Mouse (Mus musculus) midbrain, embryonic 14.5 days (tissue): ENCODE measurements around the gene Ppfibp2. TPM values are rescaled to one million over a fixed set of nuclear protein-coding genes. Genes with fewer than 3 reads are reported as not detected.

Source experiments
- ATAC-seq: fragments of 200-750 bp; cut with Nextera tagmentation; 2 replicates; pipeline ENCODE4 v1.8.0; 2017; ENCODE audit warnings: moderate number of reproducible peaks, moderate library complexity; ENCODE audit not compliant: low FRiP score, low TSS enrichment
- DNase-seq: peaks from one replicate; pipeline ENCODE4 v3.0.0-alpha.2; 2015
- H3K27ac ChIP-seq: fragments of 300-500 bp; sonication (generic); replicated peaks from 2 replicates; pipeline ENCODE4 v1.5.1; 2014; ENCODE audit warnings: mild to moderate bottlenecking, low read depth, low read length, moderate library complexity
- H3K27me3 ChIP-seq: fragments of 300-500 bp; sonication (generic); 2 replicates; pipeline ENCODE4 v1.6.1; 2014; ENCODE audit warnings: low read length, control low read depth, mixed read lengths; ENCODE audit not compliant: control insufficient read depth, insufficient read depth
- H3K36me3 ChIP-seq: fragments of 300-500 bp; sonication (generic); 2 replicates; pipeline ENCODE4 v1.6.1; 2014; ENCODE audit warnings: low read length, control low read depth; ENCODE audit not compliant: control insufficient read depth, insufficient read depth
- H3K4me1 ChIP-seq: fragments of 300-500 bp; sonication (generic); 2 replicates; pipeline ENCODE4 v1.6.1; 2014; ENCODE audit warnings: mild to moderate bottlenecking, antibody characterized with exemption, low read length, control low read depth; ENCODE audit not compliant: control insufficient read depth, insufficient read depth
- H3K4me2 ChIP-seq: fragments of 300-500 bp; sonication (generic); 2 replicates; pipeline ENCODE4 v1.6.1; 2014; ENCODE audit warnings: mild to moderate bottlenecking, low read length, moderate library complexity
- H3K4me3 ChIP-seq: fragments of 300-500 bp; sonication (generic); replicated peaks from 2 replicates; pipeline ENCODE4 v1.5.1; 2014; ENCODE audit warnings: low read depth, low read length
- H3K9ac ChIP-seq: fragments of 300-500 bp; sonication (generic); replicated peaks from 2 replicates; pipeline ENCODE4 v1.6.1; 2014; ENCODE audit warnings: mild to moderate bottlenecking, low read length, moderate library complexity
- H3K9me3 ChIP-seq: fragments of 300-500 bp; sonication (generic); 2 replicates; pipeline ENCODE4 v1.6.1; 2016; ENCODE audit warnings: low read length, control low read depth, mixed read lengths; ENCODE audit not compliant: control insufficient read depth
- WGBS: fragments of 180-500 bp; shearing (Covaris S2); extraction: QIAGEN DNeasy Blood & Tissue Kit; methylation state at CpG from one replicate; pipeline ENCODE4 v1.1.7; 2014; 5-methylcytosine and 5-hydroxymethylcytosine counted together
- polyA plus RNA-seq: library from polyadenylated mRNA; unstranded; fragments of >200 nt; fragmentation: Nextera tagmentation; extraction: Ambion mirVana; gene quantifications from 2 replicates; pipeline ENCODE4 v1.2.1, GENCODE M21; 2014

Gene Ppfibp2
- polyA plus RNA-seq, 1 experiment from 2014 or later = 1.0 TPM

- no peak for ATAC-seq
- 83% methylated on average over 6 of the region's 6 CpGs for WGBS
These were observed 68.6 kb downstream of the Ppfibp2 start for GRCm38 (mm10) chr7:107663621-107664020.

GRCm38 (mm10) chr7:107664063-107665056, 69.4 kb downstream of the Ppfibp2 start:
- 36% methylated on average over 8 of the region's 8 CpGs for WGBS
- no peaks in the 10 kb centered on the region for H3K27me3 ChIP-seq
- DNase-seq (peak; percentile 23), ATAC-seq (peak; percentile 40; the same call in 1 of the 2 replicates)
- H3K4me1 ChIP-seq = peaks cover 25% of the 10 kb centered on the region
- H3K36me3 ChIP-seq = no peaks in the 10 kb centered on the region
- no peak overlapping the region for H3K9ac ChIP-seq
- 0 out of 2 replicates have a peak overlapping the region, but pooled peaks have one; percentile 26 for H3K27ac ChIP-seq
- H3K4me2 ChIP-seq = no peak overlapping the region
- no peak overlapping the region for H3K4me3 ChIP-seq
- no peaks in the 10 kb centered on the region for H3K9me3 ChIP-seq

More at GRCm38 (mm10) chr7:107663621-107664020, 68.6 kb downstream of the Ppfibp2 start:
- Histone ChIP-seq H3K36me3 (no peaks in the 10 kb centered on the region), H3K9ac (no peak overlapping the region), H3K4me2 (no peak overlapping the region), H3K27ac (no peak overlapping the region), H3K27me3 (no peaks in the 10 kb centered on the region), H3K9me3 (no peaks in the 10 kb centered on the region), H3K4me1 (peaks cover 25% of the 10 kb centered on the region), H3K4me3 (no peak overlapping the region)
- no peak for DNase-seq

- Histone ChIP-seq H3K27me3 (no peaks in the 10 kb centered on the region), H3K4me1 (peaks cover 25% of the 10 kb centered on the region), H3K4me2 (no peak overlapping the region; the same call in 1 of the 2 replicates), H3K9me3 (no peaks in the 10 kb centered on the region), H3K36me3 (no peaks in the 10 kb centered on the region), H3K9ac (0 out of 2 replicates have a peak overlapping the region, but pooled peaks have one; percentile 4), H3K4me3 (no peak overlapping the region), H3K27ac (0 out of 2 replicates have a peak overlapping the region, but pooled peaks have one; percentile 55)
- 50% methylated on average over 4 of the region's 4 CpGs for WGBS
- DNase-seq (peak; percentile 27), ATAC-seq (no peak)
These were observed 70.2 kb downstream of the Ppfibp2 start for GRCm38 (mm10) chr7:107665221-107665585.

GRCm38 (mm10) chr7:107665586-107666261, 70.7 kb downstream of the Ppfibp2 start:
- 8% methylated on average over 9 of the region's 9 CpGs for WGBS
- 0 out of 2 replicates have a peak overlapping the region, but pooled peaks have one; percentile 5 for H3K4me3 ChIP-seq
- H3K27ac ChIP-seq = 0 out of 2 replicates have a peak overlapping the region, but pooled peaks have one; percentile 55
- 0 out of 2 replicates have a peak overlapping the region, but pooled peaks have one; percentile 4 for H3K9ac ChIP-seq
- peaks cover 25% of the 10 kb centered on the region for H3K4me1 ChIP-seq
- H3K9me3 ChIP-seq = no peaks in the 10 kb centered on the region
- H3K4me2 ChIP-seq = peak overlapping the region; percentile 38
- no peaks in the 10 kb centered on the region for H3K27me3 ChIP-seq
- no peaks in the 10 kb centered on the region for H3K36me3 ChIP-seq
- DNase-seq (peak; percentile 49), ATAC-seq (0 out of 2 replicates have a peak, but pooled peaks have one; percentile 10)

- Histone ChIP-seq H3K27me3 (no peaks in the 10 kb centered on the region), H3K36me3 (no peaks in the 10 kb centered on the region), H3K4me3 (0 out of 2 replicates have a peak overlapping the region, but pooled peaks have one; percentile 5), H3K9me3 (no peaks in the 10 kb centered on the region), H3K9ac (no peak overlapping the region), H3K4me1 (peaks cover 25% of the 10 kb centered on the region), H3K4me2 (peak overlapping the region; percentile 38), H3K27ac (no peak overlapping the region)
- DNase-seq = no peak
- ATAC-seq = no peak
- WGBS = 52% methylated on average over 13 of the region's 13 CpGs
These were observed 71.4 kb downstream of the Ppfibp2 start for GRCm38 (mm10) chr7:107666262-107666902.

GRCm38 (mm10) chr7:107668514-107668913, 73.5 kb downstream of the Ppfibp2 start:
- H3K9ac ChIP-seq = no peak overlapping the region
- no peak overlapping the region for H3K4me2 ChIP-seq
- no peak for ATAC-seq
- 91% methylated on average over 5 of the region's 5 CpGs for WGBS
- peaks cover 25% of the 10 kb centered on the region for H3K4me1 ChIP-seq
- no peaks in the 10 kb centered on the region for H3K27me3 ChIP-seq
- DNase-seq = no peak
- H3K4me3 ChIP-seq = no peak overlapping the region
- no peak overlapping the region for H3K27ac ChIP-seq
- no peaks in the 10 kb centered on the region for H3K9me3 ChIP-seq
- H3K36me3 ChIP-seq = no peaks in the 10 kb centered on the region

GRCm38 (mm10) chr7:107675224-107675623, 80.2 kb downstream of the Ppfibp2 start:
- H3K36me3 ChIP-seq = no peaks in the 10 kb centered on the region
- no peak overlapping the region for H3K9ac ChIP-seq
- H3K27ac ChIP-seq = no peak overlapping the region
- no peak overlapping the region for H3K4me2 ChIP-seq
- 77% methylated on average over 3 of the region's 3 CpGs for WGBS
- ATAC-seq (no peak), DNase-seq (no peak)
- no peak overlapping the region for H3K4me3 ChIP-seq
- H3K27me3 ChIP-seq = no peaks in the 10 kb centered on the region
- no peaks in the 10 kb centered on the region for H3K9me3 ChIP-seq
- no peaks in the 10 kb centered on the region for H3K4me1 ChIP-seq

GRCm38 (mm10) chr7:107680151-107680852, 85.3 kb downstream of the Ppfibp2 start:
- H3K9me3 ChIP-seq = no peaks in the 10 kb centered on the region
- no peak overlapping the region for H3K27ac ChIP-seq
- H3K4me1 ChIP-seq = no peaks in the 10 kb centered on the region
- H3K4me3 ChIP-seq = no peak overlapping the region
- H3K9ac ChIP-seq = no peak overlapping the region
- DNase-seq (no peak), ATAC-seq (no peak)
- WGBS = 33% methylated on average over 6 of the region's 6 CpGs
- H3K4me2 ChIP-seq = no peak overlapping the region
- H3K36me3 ChIP-seq = no peaks in the 10 kb centered on the region
- no peaks in the 10 kb centered on the region for H3K27me3 ChIP-seq
